8 mouse cellular contexts compared by ENCODE assay signal in genomic region chr12:112720216-112720615, GRCm38 (mm10). TPM values are rescaled to one million over a fixed set of nuclear protein-coding genes. Genes with fewer than 3 reads are reported as not detected.
A peak's percentile ranks its signal among the peaks of the same experiment; 100 is the strongest.
DNase-seq lines count a peak whose midpoint lies in the region; ATAC-seq and TF ChIP-seq lines count a peak whose summit lies in the region.

Gene Cep170b (plus strand): TSS chr12:112720455.

- H3K27ac ChIP-seq in left cerebral cortex, adult 2 months, result no peak within 1 kb of the TSS
- H3K27ac ChIP-seq in embryonic facial prominence, embryonic 12.5 days, result peak within 1 kb of the TSS; percentile 64
- H3K27ac ChIP-seq in hindbrain, embryonic 14.5 days, result no peak within 1 kb of the TSS; the same call in 1 of the 2 replicates
- H3K27ac ChIP-seq in limb, embryonic 10.5 days, result peak within 1 kb of the TSS; percentile 56; the same call in 1 of the 2 replicates
- peak within 1 kb of the TSS; percentile 95 for H3K27ac ChIP-seq in stomach, embryonic 15.5 days

- peak within 1 kb of the TSS; percentile 96 for H3K4me2 ChIP-seq in embryonic facial prominence, embryonic 12.5 days (replicated peaks)
- peak within 1 kb of the TSS; percentile 84 for H3K4me2 ChIP-seq in hindbrain, embryonic 14.5 days (replicated peaks)
- peak within 1 kb of the TSS; percentile 94 for H3K4me2 ChIP-seq in stomach, embryonic 15.5 days

- no peak within 1 kb of the TSS for H3K9ac ChIP-seq in embryonic facial prominence, embryonic 12.5 days
- H3K9ac ChIP-seq in hindbrain, embryonic 14.5 days, result peak within 1 kb of the TSS; percentile 94
- H3K9ac ChIP-seq in stomach, embryonic 15.5 days, result no peak within 1 kb of the TSS

- H3K9me3 ChIP-seq in embryonic facial prominence, embryonic 12.5 days, result no peaks in the 10 kb centered on the region
- no peaks in the 10 kb centered on the region for H3K9me3 ChIP-seq in hindbrain, embryonic 14.5 days (ENCODE audit: control insufficient read depth, low read length)
- no peaks in the 10 kb centered on the region for H3K9me3 ChIP-seq in limb, embryonic 10.5 days (replicated peaks)
- H3K9me3 ChIP-seq in stomach, embryonic 15.5 days, result no peaks in the 10 kb centered on the region

- H3K27me3 ChIP-seq in embryonic facial prominence, embryonic 12.5 days, result peaks cover 34% of the 10 kb centered on the region
- peaks cover 11% of the 10 kb centered on the region for H3K27me3 ChIP-seq in hindbrain, embryonic 14.5 days (ENCODE audit: control insufficient read depth, insufficient read depth, low read length)
- H3K27me3 ChIP-seq in limb, embryonic 10.5 days (ENCODE audit: low read depth, poor library complexity, severe bottlenecking), result peaks cover 61% of the 10 kb centered on the region
- H3K27me3 ChIP-seq in stomach, embryonic 15.5 days (replicated peaks), result no peaks in the 10 kb centered on the region

- H3K36me3 ChIP-seq in embryonic facial prominence, embryonic 12.5 days, result 0 out of 2 replicates have a peak, but pooled peaks cover 5% of the 10 kb centered on the region
- peaks cover 8% of the 10 kb centered on the region; the same call in 1 of the 2 replicates for H3K36me3 ChIP-seq in hindbrain, embryonic 14.5 days (replicated peaks; ENCODE audit: control insufficient read depth, insufficient read depth)
- 0 out of 2 replicates have a peak, but pooled peaks cover 3% of the 10 kb centered on the region for H3K36me3 ChIP-seq in limb, embryonic 10.5 days
- H3K36me3 ChIP-seq in stomach, embryonic 15.5 days, result no peaks in the 10 kb centered on the region

- ATAC-seq in embryonic facial prominence, embryonic 12.5 days (ENCODE audit: insufficient number of reproducible peaks, insufficient read depth, low FRiP score, low TSS enrichment), result no peak
- ATAC-seq in hindbrain, embryonic 14.5 days (ENCODE audit: low FRiP score), result no peak
- ATAC-seq in stomach, embryonic 15.5 days (ENCODE audit: insufficient read depth, low FRiP score, low read depth), result no peak
- ATAC-seq in erythroid progenitor cell, adult 5-6 weeks (replicated peaks; ENCODE audit: low FRiP score, poor library complexity, severe bottlenecking), result no peak

- WGBS in embryonic facial prominence, embryonic 12.5 days, result 63% methylated on average over 6 of the region's 6 CpGs
- 70% methylated on average over 6 of the region's 6 CpGs for WGBS in hindbrain, embryonic 14.5 days
- 74% methylated on average over 6 of the region's 6 CpGs for WGBS in limb, embryonic 10.5 days
- WGBS in stomach, embryonic 15.5 days, result 59% methylated on average over 6 of the region's 6 CpGs

- intact Hi-C loops in left cerebral cortex, adult 2 months (cut with DNase I), result no loop called here

- peaks cover 18% of the 10 kb centered on the region for H3K4me1 ChIP-seq in embryonic facial prominence, embryonic 12.5 days
- H3K4me1 ChIP-seq in hindbrain, embryonic 14.5 days (replicated peaks; ENCODE audit: control insufficient read depth, insufficient read depth, low read length), result peaks cover 37% of the 10 kb centered on the region
- peaks cover 28% of the 10 kb centered on the region for H3K4me1 ChIP-seq in limb, embryonic 10.5 days
- H3K4me1 ChIP-seq in stomach, embryonic 15.5 days, result peaks cover 18% of the 10 kb centered on the region

- H3K4me3 ChIP-seq in left cerebral cortex, adult 2 months, result peak within 1 kb of the TSS; percentile 46
- H3K4me3 ChIP-seq in embryonic facial prominence, embryonic 12.5 days, result peak within 1 kb of the TSS; percentile 72
- peak within 1 kb of the TSS; percentile 89 for H3K4me3 ChIP-seq in hindbrain, embryonic 14.5 days (replicated peaks; ENCODE audit: low read length)
- H3K4me3 ChIP-seq in limb, embryonic 10.5 days, result peak within 1 kb of the TSS; percentile 88
- peak within 1 kb of the TSS; percentile 88 for H3K4me3 ChIP-seq in stomach, embryonic 15.5 days (replicated peaks)

- no peak for DNase-seq in left cerebral cortex, adult 2 months (ENCODE audit: extremely low spot score in 1 of 2, low spot score in 2 of 2)
- no peak for DNase-seq in left cerebral cortex, adult 9 months (ENCODE audit: low spot score in 2 of 2)
- DNase-seq in hindbrain, embryonic 14.5 days (ENCODE audit: low spot score), result no peak
- DNase-seq in limb, embryonic 10.5 days (ENCODE audit: low spot score), result no peak
- DNase-seq in urinary bladder, postnatal 36 days (ENCODE audit: low spot score in 2 of 2), result no peak

- no peak for TF ChIP-seq CTCF in left cerebral cortex, adult 2 months (IDR thresholded peaks at IDR 0.05)

RNA-seq across cellular contexts. Expression of gene Cep170b, which starts in this region (rescaled TPM):
- total RNA-seq in left cerebral cortex, adult 2 months (2021), result 100 to 1,000 TPM; 280 to 294 TPM
- 17.0 and 19.2 TPM in 2 replicates for polyA plus RNA-seq in embryonic facial prominence, embryonic 12.5 days (2016; fragmentation: Nextera tagmentation; extraction: Ambion mirVana)
- polyA plus RNA-seq in hindbrain, embryonic 14.5 days (2014; fragmentation: Nextera tagmentation; extraction: Ambion mirVana), result 39.5 and 41.9 TPM in 2 replicates
- 6.7 and 12.3 TPM in 2 replicates for polyA plus RNA-seq in limb, embryonic 10.5 days (2016; fragmentation: Nextera tagmentation; extraction: Ambion mirVana)
- polyA plus RNA-seq in stomach, embryonic 15.5 days (2015; fragmentation: Nextera tagmentation; extraction: Ambion mirVana), result 24.3 and 24.6 TPM in 2 replicates
- total RNA-seq in erythroid progenitor cell, adult 5-6 weeks (2015; ENCODE audit: low replicate concordance), result 1.3 TPM in 1 of 2 replicates, not detected in the other
- not detected in 2 replicates for total RNA-seq in erythroid progenitor cell, adult 5-6 weeks (2017; ENCODE audit: low replicate concordance)

Comparison
In these comparisons a context has a peak if more than half of its experiments do, and no peak if none do; other contexts are left out.
1. RNA of gene Cep170b (total RNA-seq): 280 to 294 TPM in left cerebral cortex, adult 2 months; 1.3 TPM in erythroid progenitor cell, adult 5-6 weeks; every median in the first group is over 100 times any median in the second.
2. H3K27ac ChIP-seq: peak in embryonic facial prominence, embryonic 12.5 days (single experiment), limb, embryonic 10.5 days (single experiment) and stomach, embryonic 15.5 days (single experiment); none in left cerebral cortex, adult 2 months (single experiment) and hindbrain, embryonic 14.5 days (single experiment).
3. Peak in every context shown above with its lines, with median percentiles within 50 percentile points of each other: H3K4me3 ChIP-seq and H3K4me2 ChIP-seq.